Mouse (Mus musculus): ENCODE measurements around the gene Shisal2a.

GRCm38 (mm10) chr4:108363355-108364110 is 19.6 kb downstream of the Shisal2a start:
- TF ChIP-seq CTCF (IDR thresholded peaks at IDR 0.05; ENCODE audit: low read depth, low read length) (no peak), EP300 (IDR thresholded peaks at IDR 0.05; ENCODE audit: insufficient read depth, low read depth, low read length) (no peak), POLR2A (IDR thresholded peaks at IDR 0.05; ENCODE audit: insufficient read depth, low read length) (no peak)

Measured in ES-Bruce4 (cell line).